Mouse (Mus musculus): ENCODE results near the gene Sox6.

DNA sequence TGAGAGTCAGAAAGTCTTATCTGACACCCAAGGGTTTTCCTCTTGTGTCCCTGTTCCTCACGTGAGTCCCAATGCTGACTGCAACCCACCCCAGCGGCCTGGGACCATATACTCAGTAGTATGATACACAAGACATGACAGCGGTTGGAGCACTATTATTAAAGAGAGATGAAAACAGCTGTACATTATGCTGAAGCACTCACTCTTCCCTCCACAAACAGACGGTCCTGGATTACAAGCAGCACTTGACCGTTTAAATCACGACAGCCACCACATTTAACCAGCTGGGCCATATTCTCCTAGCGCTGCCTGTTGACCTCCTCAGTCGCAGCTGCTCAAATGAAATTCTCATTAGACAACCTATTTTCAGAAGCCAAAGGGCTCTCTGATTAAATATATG lies 272.3 kb downstream of the Sox6 start:
- TF ChIP-seq SMC3 (IDR thresholded peaks at IDR 0.05; ENCODE audit: low read depth, low read length): no peak
- TF ChIP-seq RCOR1 (conservative IDR thresholded peaks at IDR 0.05; ENCODE audit: low read depth, low read length): no peak
- TF ChIP-seq BHLHE40 (IDR thresholded peaks at IDR 0.05; ENCODE audit: low read depth, low read length): no peak
- no peak for TF ChIP-seq HCFC1 (IDR thresholded peaks at IDR 0.05; ENCODE audit: low read depth, low read length)
- no peak for TF ChIP-seq KAT2A (IDR thresholded peaks at IDR 0.05; ENCODE audit: insufficient replicate concordance, low read length)
- no peak for TF ChIP-seq ZC3H11A (IDR thresholded peaks at IDR 0.05; ENCODE audit: low read depth, low read length)
- TF ChIP-seq CTCF (conservative IDR thresholded peaks at IDR 0.05 in 1 of 2, IDR thresholded peaks at IDR 0.05 in 1 of 2; ENCODE audit: low read depth in 2 of 2, low read length in 2 of 2): no peak
- no peak for TF ChIP-seq CHD1 (IDR thresholded peaks at IDR 0.05; ENCODE audit: low read depth, low read length)
- no peak for TF ChIP-seq POLR2A (IDR thresholded peaks at IDR 0.05; ENCODE audit: low read depth, low read length)
- TF ChIP-seq POLR2AphosphoS2 (IDR thresholded peaks at IDR 0.05; ENCODE audit: low read depth, low read length): no peak
- TF ChIP-seq MAX (IDR thresholded peaks at IDR 0.05; ENCODE audit: low read length): no peak
- no peak for TF ChIP-seq EP300 (IDR thresholded peaks at IDR 0.05; ENCODE audit: low read length)
- no peak for TF ChIP-seq ZMIZ1 (IDR thresholded peaks at IDR 0.05; ENCODE audit: low read depth, low read length)
